Mouse (Mus musculus) midbrain, embryonic 13.5 days (tissue): ENCODE data around the gene Sgpp2. TPM values are rescaled to one million over a fixed set of nuclear protein-coding genes. Genes with fewer than 3 reads are reported as not detected.

ENCODE experiments used
- polyA plus RNA-seq: library from polyadenylated mRNA; unstranded; fragments of >200 nt; fragmentation: Nextera tagmentation; extraction: Ambion mirVana; gene quantifications from 2 replicates; pipeline ENCODE4 v1.2.1, GENCODE M21; 2015

Gene Sgpp2
- polyA plus RNA-seq, 1 experiment from 2014 or later: 1.6 TPM

Other genes starting within 250 kb of the Sgpp2 start
- 30.4 and 35.6 TPM in 2 replicates for gene Pax3, start 113.2 kb upstream of the Sgpp2 start, polyA plus RNA-seq
- 138 and 140 TPM in 2 replicates for gene Farsb, start 178.6 kb downstream of the Sgpp2 start, polyA plus RNA-seq
- 0.19 and 0.79 TPM in 2 replicates for gene Mogat1, start 200.6 kb downstream of the Sgpp2 start, polyA plus RNA-seq
- gene BC035947, start 201.8 kb downstream of the Sgpp2 start, polyA plus RNA-seq: 0.66 and 0.75 TPM in 2 replicates